Mouse (Mus musculus): ENCODE data around the gene Gprin3.

GRCm38 (mm10) chr6:59456116-59456515 is 30.0 kb upstream of the Gprin3 start:
- TF ChIP-seq CTCF (IDR thresholded peaks at IDR 0.05; ENCODE audit: low read depth, low read length), result no peak
- TF ChIP-seq POLR2A (IDR thresholded peaks at IDR 0.05; ENCODE audit: extremely low read depth, insufficient read depth, low read length), result no peak

All from liver, adult 2 months (tissue).